Comparison of ENCODE assay signal across 8 mouse cellular contexts in the genomic region with DNA sequence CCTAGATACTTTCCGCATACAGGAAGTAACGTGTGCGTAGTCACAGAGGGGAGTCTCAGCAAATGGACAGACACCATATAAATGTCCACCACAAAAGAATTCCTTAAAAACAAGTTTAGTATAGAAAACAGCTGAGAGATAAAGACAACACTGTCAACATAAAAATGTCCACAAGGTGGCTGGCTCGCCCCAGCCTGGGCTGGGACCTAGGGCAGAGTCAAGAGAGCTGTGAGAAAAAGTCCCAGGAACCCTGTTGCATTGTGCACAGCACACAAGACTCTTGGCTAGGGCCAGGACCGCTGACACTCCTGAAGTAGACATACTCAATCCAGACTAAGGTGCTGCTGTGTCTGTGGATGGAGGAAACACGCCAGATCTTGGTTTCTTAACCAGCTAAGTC. TPM values are rescaled to one million over a fixed set of nuclear protein-coding genes. Genes with fewer than 3 reads are reported as not detected.
DNase-seq lines count a peak whose midpoint lies in the region; ATAC-seq and TF ChIP-seq lines count a peak whose summit lies in the region.

No protein-coding gene starts in this region.

- in situ Hi-C loops in ES-E14 (cut with MboI; ENCODE audit: low sequenced_read_pairs in 2 of 2, unreplicated experiment in 2 of 2) = no loop called here

- peaks cover 17% of the 10 kb centered on the region; the same call in 1 of the 2 replicates for H3K36me3 ChIP-seq in heart, postnatal 0 days (replicated peaks; ENCODE audit: control insufficient read depth, insufficient read depth, low read length)
- peaks cover 7% of the 10 kb centered on the region for H3K36me3 ChIP-seq in heart, embryonic 12.5 days
- H3K36me3 ChIP-seq in ES-E14 (ENCODE audit: control insufficient read depth, insufficient read depth, low read length, poor library complexity, severe bottlenecking) = peaks cover 20% of the 10 kb centered on the region
- peaks cover 18% of the 10 kb centered on the region for H3K36me3 ChIP-seq in forebrain, embryonic 13.5 days (ENCODE audit: poor library complexity, severe bottlenecking)
- H3K36me3 ChIP-seq in kidney, postnatal 0 days (ENCODE audit: insufficient read depth, low read length) = no peaks in the 10 kb centered on the region
- no peaks in the 10 kb centered on the region for H3K36me3 ChIP-seq in midbrain, postnatal 0 days (ENCODE audit: insufficient read depth, low read length)

- no peaks in the 10 kb centered on the region for H3K9me3 ChIP-seq in heart, postnatal 0 days (replicated peaks; ENCODE audit: control insufficient read depth, low read length)
- no peaks in the 10 kb centered on the region for H3K9me3 ChIP-seq in heart, embryonic 12.5 days (replicated peaks)
- H3K9me3 ChIP-seq in ES-E14 (ENCODE audit: control insufficient read depth, insufficient read depth, low read depth, low read length) = no peaks in the 10 kb centered on the region
- no peaks in the 10 kb centered on the region for H3K9me3 ChIP-seq in forebrain, embryonic 13.5 days (replicated peaks)
- H3K9me3 ChIP-seq in kidney, postnatal 0 days (replicated peaks; ENCODE audit: low read length) = no peaks in the 10 kb centered on the region
- no peaks in the 10 kb centered on the region for H3K9me3 ChIP-seq in midbrain, postnatal 0 days (ENCODE audit: low read length)

- no peaks in the 10 kb centered on the region for H3K4me1 ChIP-seq in heart, postnatal 0 days (ENCODE audit: control insufficient read depth, insufficient read depth)
- H3K4me1 ChIP-seq in heart, embryonic 12.5 days (replicated peaks) = no peaks in the 10 kb centered on the region; the same call in none of the 2 replicates
- H3K4me1 ChIP-seq in ES-E14 (ENCODE audit: control insufficient read depth in 2 of 2, insufficient read depth in 2 of 2, low read length in 2 of 2, poor library complexity in 1 of 2) = peaks cover 4 to 9% of the 10 kb centered on the region in 2 experiments; a peak in 2 of 4 replicates
- no peaks in the 10 kb centered on the region for H3K4me1 ChIP-seq in forebrain, embryonic 13.5 days
- no peaks in the 10 kb centered on the region for H3K4me1 ChIP-seq in kidney, postnatal 0 days (replicated peaks; ENCODE audit: insufficient read depth, low read length)
- no peaks in the 10 kb centered on the region for H3K4me1 ChIP-seq in midbrain, postnatal 0 days (ENCODE audit: insufficient read depth, low read length)

- H3K9ac ChIP-seq in heart, postnatal 0 days (replicated peaks; ENCODE audit: low read depth, low read length) = no peak overlapping the region
- H3K9ac ChIP-seq in heart, embryonic 12.5 days = no peak overlapping the region
- no peak overlapping the region for H3K9ac ChIP-seq in ES-E14 (ENCODE audit: insufficient read depth, low read depth, low read length, poor library complexity, severe bottlenecking)
- H3K9ac ChIP-seq in forebrain, embryonic 13.5 days = no peak overlapping the region
- no peak overlapping the region for H3K9ac ChIP-seq in kidney, postnatal 0 days (ENCODE audit: low read depth, low read length)
- no peak overlapping the region for H3K9ac ChIP-seq in midbrain, postnatal 0 days (replicated peaks; ENCODE audit: low read length, poor library complexity, severe bottlenecking)

- no peak for TF ChIP-seq EP300 in heart, postnatal 0 days (IDR thresholded peaks at IDR 0.05; ENCODE audit: low read depth)

- no peak overlapping the region for H3K4me3 ChIP-seq in heart, postnatal 0 days (ENCODE audit: low read depth, low read length)
- H3K4me3 ChIP-seq in heart, embryonic 12.5 days = no peak overlapping the region
- H3K4me3 ChIP-seq in ES-E14 (ENCODE audit: insufficient read depth in 1 of 2, low read depth in 1 of 2, low read length in 2 of 2, poor library complexity in 1 of 2, severe bottlenecking in 1 of 2) = no peak overlapping the region
- no peak overlapping the region for H3K4me3 ChIP-seq in forebrain, embryonic 13.5 days
- no peak overlapping the region for H3K4me3 ChIP-seq in kidney, postnatal 0 days (replicated peaks; ENCODE audit: low read depth, low read length)
- H3K4me3 ChIP-seq in midbrain, postnatal 0 days (ENCODE audit: low read depth, low read length) = no peak overlapping the region

- H3K27me3 ChIP-seq in heart, postnatal 0 days (ENCODE audit: control insufficient read depth, insufficient read depth, low read length) = no peaks in the 10 kb centered on the region
- H3K27me3 ChIP-seq in heart, embryonic 12.5 days (replicated peaks) = no peaks in the 10 kb centered on the region
- H3K27me3 ChIP-seq in forebrain, embryonic 13.5 days = no peaks in the 10 kb centered on the region
- no peaks in the 10 kb centered on the region for H3K27me3 ChIP-seq in kidney, postnatal 0 days (ENCODE audit: insufficient read depth, low read length)
- H3K27me3 ChIP-seq in midbrain, postnatal 0 days (ENCODE audit: insufficient read depth, low read length) = no peaks in the 10 kb centered on the region

- peak; percentile 55; the same call in 1 of the 2 replicates for ATAC-seq in heart, postnatal 0 days (ENCODE audit: insufficient read depth, low read depth)
- no peak for ATAC-seq in heart, embryonic 12.5 days (ENCODE audit: insufficient number of reproducible peaks, low FRiP score)
- peak; percentile 69 for ATAC-seq in forebrain, embryonic 13.5 days
- ATAC-seq in kidney, postnatal 0 days (replicated peaks; ENCODE audit: low FRiP score, low read depth) = peak; percentile 78
- ATAC-seq in midbrain, postnatal 0 days (ENCODE audit: low FRiP score) = peak; percentile 70; the same call in 1 of the 2 replicates

- H3K4me2 ChIP-seq in heart, postnatal 0 days (ENCODE audit: low read depth, low read length) = no peak overlapping the region
- no peak overlapping the region for H3K4me2 ChIP-seq in heart, embryonic 12.5 days
- no peak overlapping the region for H3K4me2 ChIP-seq in forebrain, embryonic 13.5 days
- H3K4me2 ChIP-seq in kidney, postnatal 0 days (ENCODE audit: low read length) = no peak overlapping the region
- H3K4me2 ChIP-seq in midbrain, postnatal 0 days (ENCODE audit: low read depth, low read length, poor library complexity, severe bottlenecking) = no peak overlapping the region

- H3K27ac ChIP-seq in heart, postnatal 0 days (ENCODE audit: low read depth) = no peak overlapping the region
- no peak overlapping the region for H3K27ac ChIP-seq in heart, embryonic 12.5 days (ENCODE audit: poor library complexity, severe bottlenecking)
- no peak overlapping the region for H3K27ac ChIP-seq in ES-E14 (ENCODE audit: insufficient read depth, low read depth, low read length, poor library complexity, severe bottlenecking)
- H3K27ac ChIP-seq in forebrain, embryonic 13.5 days = no peak overlapping the region
- H3K27ac ChIP-seq in kidney, postnatal 0 days = no peak overlapping the region
- no peak overlapping the region for H3K27ac ChIP-seq in midbrain, postnatal 0 days (ENCODE audit: low read depth, low read length)

- WGBS in heart, postnatal 0 days = 82% methylated on average over 6 of the region's 6 CpGs
- 82% methylated on average over 6 of the region's 6 CpGs for WGBS in heart, embryonic 12.5 days
- WGBS in forebrain, embryonic 13.5 days = 83% methylated on average over 6 of the region's 6 CpGs
- 64% methylated on average over 6 of the region's 6 CpGs for WGBS in kidney, postnatal 0 days
- WGBS in midbrain, postnatal 0 days = 82% methylated on average over 6 of the region's 6 CpGs

- peak; percentile 20 for DNase-seq in heart, postnatal 0 days (ENCODE audit: low spot score)
- no peak for DNase-seq in ES-E14 (ENCODE audit: low read depth, low spot score)
- peak; percentile 68 for DNase-seq in kidney, postnatal 0 days (ENCODE audit: low spot score)
- peak; percentile 60 for DNase-seq in midbrain, postnatal 0 days (ENCODE audit: low spot score)
- no peak for DNase-seq in layer of hippocampus, adult 9-11 months
- DNase-seq in adrenal gland, postnatal 4 days (ENCODE audit: low spot score in 2 of 2) = no peak

- TF ChIP-seq CTCF in heart, postnatal 0 days (IDR thresholded peaks at IDR 0.05; ENCODE audit: low read depth) = peak; percentile 59
- TF ChIP-seq CTCF in kidney, postnatal 0 days (IDR thresholded peaks at IDR 0.05; ENCODE audit: low read depth) = peak; percentile 79
- peak; percentile 80 for TF ChIP-seq CTCF in midbrain, postnatal 0 days (IDR thresholded peaks at IDR 0.05)

TF ChIP-seq in ES-E14, 5 proteins besides CTCF, POLR2A, EP300 and RAD21:
- TF ChIP-seq MAFK (IDR thresholded peaks at IDR 0.05; ENCODE audit: insufficient read depth, low read depth, low read length) (no peak), ZC3H11A (IDR thresholded peaks at IDR 0.05; ENCODE audit: borderline replicate concordance, low read depth, low read length) (peak; percentile 45; the same call in 1 of the 2 replicates), HCFC1 (IDR thresholded peaks at IDR 0.05; ENCODE audit: borderline replicate concordance, insufficient read depth, low read length) (no peak), ZNF384 (IDR thresholded peaks at IDR 0.05; ENCODE audit: low read depth, low read length) (no peak), CHD2 (IDR thresholded peaks at IDR 0.05; ENCODE audit: low read depth, low read length) (no peak)

RNA-seq across cellular contexts. Expression of gene Cckar, which starts 49.6 kb away (rescaled TPM):
- not detected in 2 replicates for total RNA-seq in heart, postnatal 0 days (2014; rRNA removed; ENCODE audit: low replicate concordance)
- polyA plus RNA-seq in heart, postnatal 0 days (2015; fragmentation: Nextera tagmentation; extraction: Ambion mirVana) = 0.05 and 0.56 TPM in 2 replicates
- polyA plus RNA-seq in heart, embryonic 12.5 days (2016; fragmentation: Nextera tagmentation; extraction: Ambion mirVana) = 0.89 and 1.6 TPM in 2 replicates
- not detected in 2 replicates for total RNA-seq in ES-E14 (2012; rRNA removed)
- polyA plus RNA-seq in forebrain, embryonic 13.5 days (2015; fragmentation: Nextera tagmentation; extraction: Ambion mirVana) = 3.5 and 4.4 TPM in 2 replicates
- polyA plus RNA-seq in kidney, postnatal 0 days (2015; fragmentation: Nextera tagmentation; extraction: Ambion mirVana) = 7.7 and 9.1 TPM in 2 replicates
- total RNA-seq in midbrain, postnatal 0 days (2014; rRNA removed) = 0.55 and 0.71 TPM in 2 replicates
- 1.1 and 1.3 TPM in 2 replicates for polyA plus RNA-seq in midbrain, postnatal 0 days (2015; fragmentation: Nextera tagmentation; extraction: Ambion mirVana)
- 1 to 10 TPM in 1 of 2 experiments, under 1 TPM in 1; 0.08 to 9.2 TPM for total RNA-seq in adrenal gland, postnatal 4 days (2021)

Comparison
In these comparisons a context has a peak if more than half of its experiments do, and no peak if none do; other contexts are left out.
1. DNase-seq: peak in heart, postnatal 0 days (single experiment), kidney, postnatal 0 days (single experiment) and midbrain, postnatal 0 days (single experiment); none in ES-E14 (single experiment), layer of hippocampus, adult 9-11 months (single experiment) and adrenal gland, postnatal 4 days (0 of 2).
2. Peak in every context shown above with its lines, with median percentiles within 50 percentile points of each other: CTCF ChIP-seq.